Mouse (Mus musculus) R1 (cell line): ENCODE data around the gene Wdr91.

ENCODE experiments used
- DNase-seq: peaks from one replicate; pipeline ENCODE4 v3.0.0-alpha.2; 2018; ENCODE audit warnings: low read depth, low spot score

The Wdr91 gene

GRCm38 (mm10) chr6:34862791-34863403 is 47.8 kb downstream of the Wdr91 start, which contains the start of gene Tmem140:
Gene Tmem140, plus strand, starts transcription at chr6:34863146.
- DNase-seq: no peak

GRCm38 (mm10) chr6:34862381-34862780 is 48.3 kb downstream of the Wdr91 start:
- DNase-seq: no peak

GRCm38 (mm10) chr6:34861546-34862053 is 49.1 kb downstream of the Wdr91 start:
- DNase-seq: no peak

GRCm38 (mm10) chr6:34832352-34832751 is 78.3 kb downstream of the Wdr91 start:
- DNase-seq: no peak
